Mouse (Mus musculus) intestine, postnatal 0 days (tissue): ENCODE measurements at regions not wholly inside any gene's neighbourhood (a gene's known extent, or its start where the extent isn't known, plus 50 kb on each side); places are given as distances from the start of the nearest gene placed in this dataset.

Source experiments
- ATAC-seq: fragments of 200-750 bp; cut with Nextera tagmentation; 2 replicates; pipeline ENCODE4 v1.8.0; 2017; ENCODE audit warnings: mild to moderate bottlenecking, moderate TSS enrichment, moderate library complexity
- H3K27ac ChIP-seq: fragments of 300-500 bp; sonication (generic); 2 replicates; pipeline ENCODE4 v1.5.1; 2014; ENCODE audit warnings: mild to moderate bottlenecking, low read depth, low read length, moderate library complexity
- H3K27me3 ChIP-seq: fragments of 300-500 bp; sonication (generic); replicated peaks from 2 replicates; pipeline ENCODE4 v1.6.1; 2014; ENCODE audit warnings: low read length, mixed read lengths; ENCODE audit not compliant: control insufficient read depth, insufficient read depth
- H3K36me3 ChIP-seq: fragments of 300-500 bp; sonication (generic); 2 replicates; pipeline ENCODE4 v1.6.1; 2014; ENCODE audit warnings: mild to moderate bottlenecking, moderate library complexity; ENCODE audit not compliant: control insufficient read depth, insufficient read depth
- H3K4me1 ChIP-seq: fragments of 300-500 bp; sonication (generic); replicated peaks from 2 replicates; pipeline ENCODE4 v1.6.1; 2014; ENCODE audit warnings: antibody characterized with exemption, low read length, mixed read lengths; ENCODE audit not compliant: control insufficient read depth, insufficient read depth
- H3K4me2 ChIP-seq: fragments of 300-500 bp; sonication (generic); replicated peaks from 2 replicates; pipeline ENCODE4 v1.6.1; 2014; ENCODE audit warnings: low read depth, mild to moderate bottlenecking, moderate library complexity
- H3K4me3 ChIP-seq: fragments of 300-500 bp; sonication (generic); 2 replicates; pipeline ENCODE4 v1.5.1; 2014; ENCODE audit warnings: low read depth, low read length
- H3K9ac ChIP-seq: fragments of 300-500 bp; sonication (generic); 2 replicates; pipeline ENCODE4 v1.6.1; 2014; ENCODE audit warnings: mild to moderate bottlenecking, low read depth, low read length
- H3K9me3 ChIP-seq: fragments of 300-500 bp; sonication (generic); 2 replicates; pipeline ENCODE4 v1.6.1; 2016; ENCODE audit warnings: mixed run types; ENCODE audit not compliant: control insufficient read depth
- CTCF ChIP-seq: sonication (generic); IDR thresholded peaks from 2 replicates; pipeline ENCODE4 v1.5.1; 2016; ENCODE audit warnings: low read depth, mild to moderate bottlenecking, control low read depth, antibody characterized with exemption, moderate library complexity
- WGBS: fragments of 180-500 bp; shearing (Covaris S2); extraction: QIAGEN DNeasy Blood & Tissue Kit; methylation state at CpG from one replicate; pipeline ENCODE4 v1.1.7; 2014; 5-methylcytosine and 5-hydroxymethylcytosine counted together

- H3K27ac ChIP-seq = no peak overlapping the region
- H3K4me2 ChIP-seq = no peak overlapping the region
- no peaks in the 10 kb centered on the region for H3K9me3 ChIP-seq
- no peaks in the 10 kb centered on the region for H3K4me1 ChIP-seq
- no peaks in the 10 kb centered on the region for H3K27me3 ChIP-seq
- no peak overlapping the region for H3K4me3 ChIP-seq
- TF ChIP-seq CTCF = no peak
- 39% methylated on average over 1 of the region's 1 CpGs for WGBS
- no peak for ATAC-seq
- H3K36me3 ChIP-seq = no peaks in the 10 kb centered on the region
- H3K9ac ChIP-seq = no peak overlapping the region
These were observed 119.4 kb upstream of the Gimd1 start for GRCm38 (mm10) chr3:132510240-132510639.

- Histone ChIP-seq H3K9ac (no peak overlapping the region), H3K27ac (no peak overlapping the region), H3K4me2 (no peak overlapping the region), H3K9me3 (no peaks in the 10 kb centered on the region), H3K4me3 (no peak overlapping the region), H3K27me3 (no peaks in the 10 kb centered on the region), H3K36me3 (no peaks in the 10 kb centered on the region), H3K4me1 (no peaks in the 10 kb centered on the region)
- TF ChIP-seq CTCF = no peak
- WGBS = 83% methylated on average over 8 of the region's 8 CpGs
- no peak for ATAC-seq
These were observed 117.0 kb upstream of the Gimd1 start for GRCm38 (mm10) chr3:132512526-132513102.

- TF ChIP-seq CTCF = no peak
- H3K27me3 ChIP-seq = no peaks in the 10 kb centered on the region
- ATAC-seq = no peak
- no peak overlapping the region for H3K4me2 ChIP-seq
- no peaks in the 10 kb centered on the region for H3K36me3 ChIP-seq
- H3K4me3 ChIP-seq = no peak overlapping the region
- 86% methylated on average over 4 of the region's 4 CpGs for WGBS
- no peaks in the 10 kb centered on the region for H3K4me1 ChIP-seq
- no peaks in the 10 kb centered on the region for H3K9me3 ChIP-seq
- no peak overlapping the region for H3K9ac ChIP-seq
- no peak overlapping the region for H3K27ac ChIP-seq
These were observed 96.2 kb upstream of the Gimd1 start for GRCm38 (mm10) chr3:132533323-132533904.

- H3K4me2 ChIP-seq = no peak overlapping the region
- no peaks in the 10 kb centered on the region for H3K36me3 ChIP-seq
- no peaks in the 10 kb centered on the region for H3K4me1 ChIP-seq
- no peaks in the 10 kb centered on the region for H3K27me3 ChIP-seq
- H3K9me3 ChIP-seq = no peaks in the 10 kb centered on the region
- WGBS = 77% methylated on average over 9 of the region's 9 CpGs
- TF ChIP-seq CTCF = no peak
- no peak for ATAC-seq
- H3K27ac ChIP-seq = no peak overlapping the region
- H3K4me3 ChIP-seq = no peak overlapping the region
- H3K9ac ChIP-seq = no peak overlapping the region
These were observed 89.6 kb upstream of the Gimd1 start for GRCm38 (mm10) chr3:132539780-132540658.

- 74% methylated on average over 6 of the region's 6 CpGs for WGBS
- Histone ChIP-seq H3K9ac (no peak overlapping the region), H3K27me3 (no peaks in the 10 kb centered on the region), H3K4me3 (no peak overlapping the region), H3K4me1 (no peaks in the 10 kb centered on the region), H3K27ac (no peak overlapping the region), H3K4me2 (no peak overlapping the region), H3K36me3 (no peaks in the 10 kb centered on the region), H3K9me3 (no peaks in the 10 kb centered on the region)
- TF ChIP-seq CTCF = no peak
- no peak for ATAC-seq
These were observed 78.3 kb upstream of the Gimd1 start for GRCm38 (mm10) chr3:132551238-132551808.

- Histone ChIP-seq H3K4me3 (no peak overlapping the region), H3K4me1 (no peaks in the 10 kb centered on the region), H3K27me3 (no peaks in the 10 kb centered on the region), H3K4me2 (no peak overlapping the region), H3K27ac (no peak overlapping the region), H3K36me3 (no peaks in the 10 kb centered on the region), H3K9me3 (no peaks in the 10 kb centered on the region), H3K9ac (no peak overlapping the region)
- no peak for TF ChIP-seq CTCF
- no peak for ATAC-seq
- 82% methylated on average over 2 of the region's 2 CpGs for WGBS
These were observed 63.9 kb upstream of the Gimd1 start for GRCm38 (mm10) chr3:132565755-132566154.
